Mouse (Mus musculus) cerebellum, postnatal 14 days (tissue): ENCODE measurements at regions not wholly inside any gene's neighbourhood (a gene's known extent, or its start where the extent isn't known, plus 50 kb on each side); places are given as distances from the start of the nearest gene placed in this dataset.

ENCODE experiments used
- DNase-seq, 2 experiments: peaks; one replicate each; pipeline ENCODE4 v3.0.0; 2021; ENCODE audit warnings: mixed read lengths in 2 of 2

- DNase-seq = no peak
Measured at GRCm38 (mm10) chr12:70769538-70770176, 55.7 kb upstream of the Frmd6 start.

GRCm38 (mm10) chr12:70774006-70774405 is 51.3 kb upstream of the Frmd6 start:
- no peak for DNase-seq

GRCm38 (mm10) chr12:70774816-70775591 is 50.3 kb upstream of the Frmd6 start:
- DNase-seq = no peak
